Mouse (Mus musculus): ENCODE results near the gene Olfr1040.

DNA sequence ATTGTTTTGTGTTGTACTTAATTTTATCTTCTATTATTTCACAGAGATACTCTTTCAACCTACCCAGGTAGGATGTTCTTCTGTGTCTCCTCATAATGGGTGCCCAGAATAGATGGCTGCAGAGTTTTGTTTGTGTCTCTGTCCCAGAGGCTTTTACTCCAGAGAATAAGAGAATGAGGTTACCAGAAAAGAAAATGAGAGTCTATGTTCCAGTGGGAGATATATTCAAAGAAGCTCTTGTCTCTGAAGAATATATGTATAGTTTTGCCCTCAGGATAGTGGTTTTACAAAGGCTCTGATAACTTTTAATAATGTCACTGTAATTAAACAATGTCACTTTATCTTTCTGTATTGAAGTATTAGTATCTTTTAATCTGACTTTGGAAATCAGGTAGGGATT is 39.1 kb upstream of the Olfr1040 start, which contains the start of gene Olfr52:
- TF ChIP-seq TAL1 (IDR thresholded peaks at IDR 0.05; ENCODE audit: low read length) (no peak), GATA1 (IDR thresholded peaks at IDR 0.05; ENCODE audit: low read length) (no peak)
